Mouse (Mus musculus) leukemia stem cell, adult 10-12 weeks (primary cell): ENCODE results near the gene Hhat. TPM values are rescaled to one million over a fixed set of nuclear protein-coding genes. Genes with fewer than 3 reads are reported as not detected.

ENCODE experiments used
- polyA plus RNA-seq: library from polyadenylated mRNA; stranded (reverse); fragments of >175 nt; gene quantifications from 2 replicates; pipeline ENCODE4 v1.2.3, GENCODE M21; 2012; ENCODE audit warnings: low replicate concordance

The Hhat gene
- 1.1 and 1.4 TPM in 2 replicates for polyA plus RNA-seq

DNA sequence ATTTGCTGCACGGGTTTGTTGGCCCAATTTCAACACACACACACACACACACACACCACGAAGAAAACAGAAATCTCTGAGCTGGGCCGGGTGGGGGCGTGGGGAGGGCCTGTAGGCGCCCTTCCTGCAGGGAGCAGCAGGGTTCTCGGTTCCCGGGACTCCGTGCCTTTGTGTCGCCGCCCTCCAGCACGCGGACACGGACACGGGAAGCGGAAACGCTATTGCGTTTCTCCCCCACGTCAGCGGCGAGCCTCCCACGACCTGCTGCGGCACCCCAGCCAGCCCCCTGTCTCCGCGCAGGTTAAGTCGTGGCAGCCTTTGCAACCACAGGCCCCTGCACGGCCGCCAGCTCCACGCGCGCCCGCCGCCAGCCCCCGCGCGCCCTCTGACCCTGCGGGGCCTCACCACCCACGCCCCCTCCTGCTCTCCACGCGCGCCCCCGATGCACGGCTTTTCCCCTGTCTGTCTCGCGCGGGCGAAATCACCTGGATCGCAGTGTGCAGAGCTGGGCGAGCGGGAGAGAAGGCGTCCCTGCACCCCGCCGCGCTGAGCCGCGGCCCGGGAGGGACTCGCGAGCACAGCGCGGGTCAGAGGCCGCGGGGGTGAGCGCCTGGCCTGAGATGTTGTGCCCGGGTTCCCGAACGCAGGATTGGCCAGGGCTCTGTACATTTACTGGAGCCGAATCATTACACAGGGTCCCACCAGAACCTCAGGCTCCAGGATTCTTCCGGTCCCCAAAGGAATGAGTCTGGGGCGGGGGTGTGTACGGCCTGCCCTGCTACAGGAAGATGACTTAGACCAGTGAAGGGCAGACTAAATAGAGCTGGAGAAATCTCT, at the start of gene Hhat:
TSS of gene Hhat (minus strand) at position 729 of the 837 bp plus-strand sequence.

Other genes with a start within 250 kb of the Hhat start
- not detected in 2 replicates for gene Sertad4, start 84.5 kb upstream of the Hhat start, polyA plus RNA-seq